Mouse (Mus musculus) heart, embryonic 16.5 days (tissue): Measurements from ENCODE around the gene Nf1. TPM values are rescaled to one million over a fixed set of nuclear protein-coding genes. Genes with fewer than 3 reads are reported as not detected.

Source experiments
- ATAC-seq: fragments of 200-750 bp; cut with Nextera tagmentation; replicated peaks from 2 replicates; pipeline ENCODE4 v1.8.0; 2017; ENCODE audit warnings: moderate number of reproducible peaks; ENCODE audit not compliant: insufficient read depth, low FRiP score; ENCODE audit errors: extremely low read depth
- H3K27ac ChIP-seq: fragments of 300-500 bp; sonication (generic); 2 replicates; pipeline ENCODE4 v1.5.1; 2014; ENCODE audit warnings: mild to moderate bottlenecking, low read length, control low read depth, moderate library complexity
- H3K27me3 ChIP-seq: fragments of 300-500 bp; sonication (generic); 2 replicates; pipeline ENCODE4 v1.6.1; 2014; ENCODE audit warnings: low read length, mixed read lengths; ENCODE audit not compliant: control insufficient read depth, insufficient read depth
- H3K36me3 ChIP-seq: fragments of 300-500 bp; sonication (generic); 2 replicates; pipeline ENCODE4 v1.6.1; 2014; ENCODE audit not compliant: control insufficient read depth, insufficient read depth
- H3K4me1 ChIP-seq: fragments of 300-500 bp; sonication (generic); 2 replicates; pipeline ENCODE4 v1.6.1; 2014; ENCODE audit warnings: low read length, mixed read lengths; ENCODE audit not compliant: control insufficient read depth, insufficient read depth
- H3K4me2 ChIP-seq: fragments of 300-500 bp; sonication (generic); 2 replicates; pipeline ENCODE4 v1.6.1; 2014; ENCODE audit warnings: low read depth, mild to moderate bottlenecking, control low read depth, low read length
- H3K4me3 ChIP-seq: fragments of 300-500 bp; sonication (generic); 2 replicates; pipeline ENCODE4 v1.5.1; 2014; ENCODE audit warnings: mild to moderate bottlenecking, control low read depth, low read length
- H3K9ac ChIP-seq: fragments of 300-500 bp; sonication (generic); 2 replicates; pipeline ENCODE4 v1.6.1; 2014; ENCODE audit warnings: low read length, control low read depth
- H3K9me3 ChIP-seq: fragments of 300-500 bp; sonication (generic); replicated peaks from 2 replicates; pipeline ENCODE4 v1.6.1; 2016; ENCODE audit warnings: low read length; ENCODE audit not compliant: control insufficient read depth
- WGBS: fragments of 180-500 bp; shearing (Covaris S2); extraction: QIAGEN DNeasy Blood & Tissue Kit; methylation state at CpG from one replicate; pipeline ENCODE4 v1.1.7; 2014; 5-methylcytosine and 5-hydroxymethylcytosine counted together
- polyA plus RNA-seq: library from polyadenylated mRNA; unstranded; fragments of >200 nt; fragmentation: Nextera tagmentation; extraction: Ambion mirVana; gene quantifications from 2 replicates; pipeline ENCODE4 v1.2.1, GENCODE M21; 2015

Nf1 gene
- 3.4 and 3.8 TPM in 2 replicates for polyA plus RNA-seq

DNA sequence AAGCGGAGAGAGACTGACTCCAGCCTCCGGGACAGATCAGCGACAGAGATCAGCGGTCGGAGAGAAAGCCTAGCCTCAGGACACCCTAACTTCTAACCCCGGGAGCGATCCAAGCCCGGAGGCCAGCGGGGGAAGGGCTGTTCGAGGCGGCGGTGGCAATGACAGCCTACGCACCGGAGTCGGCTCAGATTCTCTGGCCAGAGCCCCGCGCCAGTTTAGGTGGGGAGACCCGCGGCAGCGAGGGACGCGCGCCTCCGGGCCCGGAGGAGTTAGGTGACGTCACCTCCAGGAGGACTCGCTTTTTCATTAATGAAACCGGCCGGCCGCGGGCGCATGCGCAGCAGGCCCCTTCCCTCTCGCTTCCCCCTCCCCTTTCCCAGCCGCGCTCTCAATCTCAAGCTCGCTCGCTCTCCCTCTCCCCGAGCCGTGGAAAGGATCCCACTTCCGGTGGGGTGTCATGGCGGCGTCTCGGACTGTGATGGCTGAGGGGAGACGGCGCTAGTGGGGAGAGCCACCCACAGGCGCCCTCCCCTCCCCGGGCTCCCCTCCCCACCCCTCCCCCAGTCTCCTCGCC, at the start of gene Nf1:
Gene Nf1, plus strand, starts transcription at position 460 of the 574 bp plus-strand sequence.
- Histone ChIP-seq H3K9ac (peak within 1 kb of the TSS; percentile 93), H3K27ac (peak within 1 kb of the TSS; percentile 88), H3K4me1 (peaks cover 19% of the 10 kb centered on the region), H3K36me3 (no peaks in the 10 kb centered on the region), H3K27me3 (no peaks in the 10 kb centered on the region), H3K4me3 (peak within 1 kb of the TSS; percentile 81), H3K4me2 (peak within 1 kb of the TSS; percentile 75), H3K9me3 (0 out of 2 replicates have a peak, but pooled peaks cover 3% of the 10 kb centered on the region)
- ATAC-seq = peak; percentile 94
- under 1% methylated on average over 43 of the region's 49 CpGs for WGBS

DNA sequence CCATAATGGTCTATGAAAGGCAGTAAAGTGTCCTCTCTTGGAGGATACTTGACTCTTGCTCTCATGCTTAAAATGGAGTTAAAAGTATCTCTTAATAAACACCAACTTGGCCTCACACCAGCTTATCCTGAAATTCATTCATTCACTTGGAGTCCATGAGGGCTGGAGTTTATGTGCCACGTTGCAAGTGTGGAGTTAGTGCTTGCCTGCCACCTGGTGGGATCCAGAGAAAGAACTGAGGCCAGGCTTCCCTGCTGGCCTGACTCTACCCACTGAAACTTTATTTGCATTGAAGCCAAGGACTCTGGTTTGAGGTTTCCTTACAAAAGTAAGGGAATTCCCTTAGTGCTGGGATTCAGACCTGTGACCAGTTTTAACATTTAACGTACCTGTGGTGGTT, 49.0 kb upstream of the Nf1 start:
- H3K27me3 ChIP-seq = no peaks in the 10 kb centered on the region
- peaks cover 16% of the 10 kb centered on the region for H3K4me1 ChIP-seq
- ATAC-seq = no peak
- WGBS = 40% methylated on average over 2 of the region's 2 CpGs
- no peaks in the 10 kb centered on the region for H3K9me3 ChIP-seq
- no peak overlapping the region for H3K27ac ChIP-seq
- no peak overlapping the region for H3K4me2 ChIP-seq
- no peak overlapping the region for H3K4me3 ChIP-seq
- H3K9ac ChIP-seq = no peak overlapping the region
- H3K36me3 ChIP-seq = no peaks in the 10 kb centered on the region

DNA sequence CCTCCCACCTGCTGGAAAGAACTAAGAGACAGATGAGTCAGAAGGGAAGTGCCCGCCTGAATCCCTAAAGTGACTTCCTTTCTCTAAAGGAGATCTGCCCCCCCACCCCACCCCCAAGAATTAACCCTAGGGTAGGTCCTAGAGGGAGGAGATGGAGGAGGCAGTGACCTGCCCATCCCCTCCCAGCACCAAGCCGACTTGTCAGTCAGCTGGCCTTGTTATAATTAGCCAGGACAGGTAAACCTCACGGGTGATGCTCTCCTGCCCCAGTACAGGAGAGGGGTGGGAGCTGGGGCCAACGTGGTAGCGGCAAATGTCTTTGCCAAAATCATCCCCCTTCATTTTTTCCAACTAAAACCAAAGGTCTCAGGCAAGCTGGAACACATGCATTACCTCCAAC, 47.8 kb upstream of the Nf1 start:
- no peak for ATAC-seq
- Histone ChIP-seq H3K27ac (no peak overlapping the region), H3K4me1 (peaks cover 11% of the 10 kb centered on the region), H3K9me3 (no peaks in the 10 kb centered on the region), H3K9ac (no peak overlapping the region), H3K4me3 (no peak overlapping the region), H3K36me3 (no peaks in the 10 kb centered on the region), H3K27me3 (no peaks in the 10 kb centered on the region), H3K4me2 (no peak overlapping the region)
- 54% methylated on average over 5 of the region's 5 CpGs for WGBS

DNA sequence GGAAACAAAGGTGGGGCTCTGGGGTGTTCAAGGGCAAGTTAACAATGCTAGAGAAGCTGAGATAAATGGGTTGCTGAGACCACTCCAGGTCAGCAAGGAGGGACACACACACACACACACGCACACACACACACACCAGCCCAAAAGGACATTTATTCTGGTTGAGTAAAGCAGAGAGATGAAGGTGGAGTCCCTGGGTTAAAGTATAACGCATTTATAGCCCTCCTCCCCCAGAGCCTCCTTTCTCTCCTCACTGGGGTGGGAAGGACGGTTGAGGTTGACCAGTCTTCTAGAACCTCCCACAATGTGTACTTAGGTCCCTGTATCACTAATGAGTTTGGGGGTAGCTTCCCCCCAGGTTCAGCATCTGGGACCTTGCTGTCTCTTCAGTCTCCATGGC, 47.4 kb upstream of the Nf1 start:
- Histone ChIP-seq H3K4me1 (peaks cover 10% of the 10 kb centered on the region), H3K36me3 (no peaks in the 10 kb centered on the region), H3K27ac (no peak overlapping the region), H3K4me2 (no peak overlapping the region), H3K9ac (no peak overlapping the region), H3K4me3 (no peak overlapping the region), H3K27me3 (no peaks in the 10 kb centered on the region), H3K9me3 (no peaks in the 10 kb centered on the region)
- no peak for ATAC-seq
- WGBS = 85% methylated on average over 3 of the region's 3 CpGs

DNA sequence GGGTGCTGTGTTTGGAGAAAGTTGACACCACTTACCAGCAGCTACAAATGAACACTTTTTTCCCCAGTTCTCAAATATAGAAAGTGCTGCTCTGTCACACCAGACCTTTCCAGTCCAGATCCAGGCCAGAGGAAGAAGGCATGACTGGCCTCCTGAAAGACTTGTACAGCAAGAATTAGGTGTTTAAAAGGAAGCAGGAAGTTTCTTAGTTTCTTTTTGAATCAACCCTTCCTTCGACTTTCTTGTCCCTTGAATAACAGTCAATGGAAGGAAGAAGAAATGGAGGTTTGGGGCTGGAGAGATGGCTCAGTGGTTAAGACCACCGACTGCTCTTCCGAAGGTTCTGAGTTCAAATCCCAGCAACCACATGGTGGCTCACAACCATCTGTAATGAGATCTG, 46.5 kb upstream of the Nf1 start:
- H3K4me3 ChIP-seq = no peak overlapping the region

DNA sequence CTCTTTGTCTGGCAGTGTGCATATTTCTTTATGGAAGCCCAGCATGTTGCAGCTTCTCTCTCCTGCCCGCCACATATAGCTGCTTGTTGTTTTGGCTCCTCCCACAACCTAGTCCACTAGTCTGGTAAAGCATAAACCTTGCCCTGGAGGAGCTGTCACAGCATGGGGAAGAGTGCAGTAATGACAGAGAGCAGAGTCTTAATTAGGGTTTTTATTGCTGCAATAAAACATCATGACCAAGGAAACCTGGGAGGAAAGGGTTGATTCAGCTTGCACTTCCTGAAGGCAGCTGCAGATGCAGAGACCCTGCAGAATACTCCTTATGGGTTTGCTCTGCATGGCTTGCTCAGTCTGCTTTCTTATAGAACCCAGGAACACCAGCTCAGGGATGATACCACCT, 45.5 kb upstream of the Nf1 start:
- Histone ChIP-seq H3K4me2 (no peak overlapping the region), H3K9me3 (no peaks in the 10 kb centered on the region), H3K9ac (no peak overlapping the region), H3K4me3 (no peak overlapping the region), H3K27ac (no peak overlapping the region), H3K4me1 (peaks cover 4% of the 10 kb centered on the region), H3K27me3 (no peaks in the 10 kb centered on the region), H3K36me3 (no peaks in the 10 kb centered on the region)
- 69% methylated on average over 1 of the region's 1 CpGs for WGBS
- no peak for ATAC-seq

More for the DNA sequence above, 46.5 kb upstream of the Nf1 start:
- H3K36me3 ChIP-seq = no peaks in the 10 kb centered on the region
- H3K4me2 ChIP-seq = no peak overlapping the region
- ATAC-seq = no peak
- no peaks in the 10 kb centered on the region for H3K27me3 ChIP-seq
- peaks cover 8% of the 10 kb centered on the region for H3K4me1 ChIP-seq
- no peak overlapping the region for H3K9ac ChIP-seq
- H3K9me3 ChIP-seq = no peaks in the 10 kb centered on the region
- WGBS = 83% methylated on average over 3 of the region's 3 CpGs
- H3K27ac ChIP-seq = no peak overlapping the region

DNA sequence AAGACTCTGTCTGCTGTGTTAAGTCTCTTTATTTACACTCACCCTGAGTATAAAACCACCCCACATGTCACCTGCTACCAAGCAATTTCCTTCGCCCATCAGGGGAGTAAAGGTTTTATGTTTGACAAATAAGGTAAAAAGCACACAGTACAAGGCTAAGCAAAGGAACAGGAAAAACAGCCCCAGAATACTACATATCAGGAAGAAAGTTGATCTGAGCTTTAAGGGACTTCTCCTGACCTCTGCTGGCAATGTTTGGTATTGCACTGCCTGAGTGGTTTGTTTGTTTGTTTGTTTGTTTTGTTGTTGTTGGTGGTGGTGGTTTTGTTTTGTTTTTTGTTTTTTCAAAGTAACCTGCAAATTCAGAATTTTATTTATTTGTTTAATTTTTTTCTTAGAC, 43.3 kb upstream of the Nf1 start:
- no peak overlapping the region for H3K9ac ChIP-seq
- ATAC-seq = no peak
- H3K4me2 ChIP-seq = no peak overlapping the region

DNA sequence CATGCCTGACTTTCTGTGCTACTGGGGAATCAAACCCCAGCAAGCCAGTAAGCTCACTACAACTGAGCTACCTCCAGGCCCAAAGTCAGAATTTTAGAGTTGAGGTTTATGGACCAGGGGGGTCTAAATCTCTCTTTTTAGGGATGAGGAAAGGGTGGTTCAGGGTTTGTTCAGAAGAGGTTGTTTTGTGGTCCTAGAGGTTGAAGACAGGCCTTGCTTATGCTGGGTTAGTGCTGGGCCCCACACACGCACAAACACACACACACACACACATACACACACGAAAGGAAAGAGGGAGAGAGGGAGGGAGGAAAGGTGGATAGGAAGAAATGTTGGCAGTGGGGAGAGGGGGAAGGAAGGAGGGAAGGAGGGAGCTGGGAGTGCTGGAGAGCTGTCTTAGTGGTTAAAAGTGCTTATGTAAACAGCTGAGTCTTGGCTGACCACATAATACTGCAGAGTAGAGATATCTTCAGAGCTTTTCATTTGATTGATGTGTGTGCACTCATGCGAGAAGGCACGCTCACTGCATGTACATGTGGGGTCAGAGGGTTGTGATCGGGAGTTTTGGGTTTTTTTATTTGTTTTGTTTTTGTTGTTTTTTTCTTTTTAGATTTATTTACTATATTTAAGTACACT, 42.5 kb upstream of the Nf1 start, which contains the start of gene Gm9964:
Gene Gm9964, minus strand, starts transcription at position 51 of the 636 bp plus-strand sequence.
- Histone ChIP-seq H3K4me3 (no peak within 1 kb of the TSS), H3K36me3 (no peaks in the 10 kb centered on the region), H3K4me1 (no peaks in the 10 kb centered on the region), H3K9me3 (no peaks in the 10 kb centered on the region), H3K4me2 (no peak within 1 kb of the TSS), H3K9ac (no peak within 1 kb of the TSS), H3K27me3 (no peaks in the 10 kb centered on the region), H3K27ac (no peak within 1 kb of the TSS)
- no peak for ATAC-seq
- 75% methylated on average over 5 of the region's 5 CpGs for WGBS

More for the DNA sequence above, 43.3 kb upstream of the Nf1 start:
- H3K9me3 ChIP-seq = no peaks in the 10 kb centered on the region
- H3K4me3 ChIP-seq = no peak overlapping the region
- no peaks in the 10 kb centered on the region for H3K36me3 ChIP-seq
- no peaks in the 10 kb centered on the region for H3K27me3 ChIP-seq
- no peaks in the 10 kb centered on the region for H3K4me1 ChIP-seq
- H3K27ac ChIP-seq = no peak overlapping the region
- 40% methylated on average over 1 of the region's 1 CpGs for WGBS

DNA sequence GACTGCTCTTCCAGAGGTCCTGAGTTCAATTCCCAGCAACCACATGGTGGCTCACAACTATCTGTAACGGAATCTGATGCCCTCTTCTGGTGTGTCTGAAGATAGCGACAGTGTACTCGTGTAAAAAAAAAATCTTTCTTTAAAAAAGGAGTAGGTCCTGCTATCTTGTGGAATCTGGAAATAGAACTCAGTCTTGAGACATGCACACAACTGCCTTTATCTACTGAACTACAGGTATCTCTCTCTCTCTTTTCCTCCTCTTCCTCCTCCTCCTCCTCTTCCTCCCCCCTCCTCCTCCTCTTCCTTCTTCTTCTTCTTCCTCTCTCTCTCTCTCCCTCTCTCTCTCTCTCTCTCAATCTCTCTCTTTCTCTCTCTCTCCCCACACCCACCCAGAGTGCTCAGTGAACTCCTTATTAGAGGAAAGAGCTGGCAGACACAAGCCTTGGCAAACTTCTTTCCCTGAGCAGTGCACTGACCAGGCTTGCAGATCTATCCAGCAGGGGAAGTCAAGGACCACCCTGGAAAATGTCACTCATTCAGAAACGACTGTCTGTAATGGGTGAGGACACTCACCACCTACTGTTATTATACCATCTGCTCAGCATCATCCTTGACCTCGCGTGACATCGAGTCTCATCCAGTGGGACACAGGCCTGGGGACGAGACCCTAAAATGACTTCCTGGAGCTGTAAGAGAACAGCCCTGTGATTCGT, 39.6 kb upstream of the Nf1 start:
- ATAC-seq = no peak
- Histone ChIP-seq H3K27me3 (no peaks in the 10 kb centered on the region), H3K9me3 (no peaks in the 10 kb centered on the region), H3K27ac (no peak overlapping the region), H3K4me2 (no peak overlapping the region), H3K9ac (no peak overlapping the region), H3K36me3 (no peaks in the 10 kb centered on the region), H3K4me1 (no peaks in the 10 kb centered on the region), H3K4me3 (no peak overlapping the region)
- WGBS = 68% methylated on average over 9 of the region's 9 CpGs
